Mouse (Mus musculus) ES-Bruce4 (cell line): ENCODE results near the gene BC025920.

Experiments
- CTCF ChIP-seq: IDR thresholded peaks from one replicate; pipeline ENCODE4 v1.8.1; 2011; ENCODE audit warnings: low read depth, low read length
- EP300 ChIP-seq: IDR thresholded peaks from 2 replicates; pipeline ENCODE4 v1.6.1; 2011; ENCODE audit warnings: low read depth, low read length; ENCODE audit not compliant: insufficient read depth
- POLR2A ChIP-seq: IDR thresholded peaks from one replicate; pipeline ENCODE4 v1.8.1; 2011; ENCODE audit warnings: low read length; ENCODE audit not compliant: insufficient read depth

GRCm38 (mm10) chr10:81627836-81628220 lies 21.8 kb downstream of the BC025920 start:
- TF ChIP-seq CTCF (no peak), EP300 (no peak), POLR2A (no peak)
